Mouse (Mus musculus): ENCODE measurements at regions not wholly inside any gene's neighbourhood (a gene's known extent, or its start where the extent isn't known, plus 50 kb on each side); places are given as distances from the start of the nearest gene placed in this dataset.

GRCm38 (mm10) chr2:166438207-166438606 is 275.4 kb downstream of the Prex1 start:
- no peak for DNase-seq (ENCODE audit: low spot score)

- DNase-seq (ENCODE audit: low spot score), result no peak
These were observed 279.1 kb downstream of the Prex1 start for GRCm38 (mm10) chr2:166434554-166434953.

GRCm38 (mm10) chr2:166433655-166434333 is 278.3 kb upstream of the Sulf2 start:
- peak; percentile 42 for DNase-seq (ENCODE audit: low spot score)

GRCm38 (mm10) chr2:166432948-166433654 is 277.6 kb upstream of the Sulf2 start:
- no peak for DNase-seq (ENCODE audit: low spot score)

- no peak for DNase-seq (ENCODE audit: low spot score)
These were observed 277.1 kb upstream of the Sulf2 start for GRCm38 (mm10) chr2:166432531-166432930.

GRCm38 (mm10) chr2:166429918-166430317 is 274.5 kb upstream of the Sulf2 start:
- no peak for DNase-seq (ENCODE audit: low spot score)

- no peak for DNase-seq (ENCODE audit: low spot score)
These were observed 274.0 kb upstream of the Sulf2 start for GRCm38 (mm10) chr2:166429494-166429893.

GRCm38 (mm10) chr2:166427390-166427789 is 271.9 kb upstream of the Sulf2 start:
- no peak for DNase-seq (ENCODE audit: low spot score)

- no peak for DNase-seq (ENCODE audit: low spot score)
These were observed 271.5 kb upstream of the Sulf2 start for GRCm38 (mm10) chr2:166426960-166427359.

- no peak for DNase-seq (ENCODE audit: low spot score)
These were observed 271.0 kb upstream of the Sulf2 start for GRCm38 (mm10) chr2:166426457-166426856.

GRCm38 (mm10) chr2:166425141-166425540 is 269.7 kb upstream of the Sulf2 start:
- DNase-seq (ENCODE audit: low spot score), result no peak

GRCm38 (mm10) chr2:166423132-166423660 is 267.7 kb upstream of the Sulf2 start:
- DNase-seq (ENCODE audit: low spot score), result no peak

GRCm38 (mm10) chr2:166420275-166420674 is 264.8 kb upstream of the Sulf2 start:
- no peak for DNase-seq (ENCODE audit: low spot score)

GRCm38 (mm10) chr2:166419271-166419670 is 263.8 kb upstream of the Sulf2 start:
- no peak for DNase-seq (ENCODE audit: low spot score)

GRCm38 (mm10) chr2:166418279-166418678 is 262.8 kb upstream of the Sulf2 start:
- DNase-seq (ENCODE audit: low spot score), result no peak

GRCm38 (mm10) chr2:166417628-166418027 is 262.2 kb upstream of the Sulf2 start:
- DNase-seq (ENCODE audit: low spot score), result no peak

- DNase-seq (ENCODE audit: low spot score), result no peak
These were observed 260.1 kb upstream of the Sulf2 start for GRCm38 (mm10) chr2:166415481-166415965.

GRCm38 (mm10) chr2:166414856-166415255 is 259.4 kb upstream of the Sulf2 start:
- peak; percentile 66 for DNase-seq (ENCODE audit: low spot score)

GRCm38 (mm10) chr2:166412031-166412858 is 256.8 kb upstream of the Sulf2 start:
- no peak for DNase-seq (ENCODE audit: low spot score)

GRCm38 (mm10) chr2:166409391-166409790 is 253.9 kb upstream of the Sulf2 start:
- no peak for DNase-seq (ENCODE audit: low spot score)

GRCm38 (mm10) chr2:166408806-166409205 is 253.3 kb upstream of the Sulf2 start:
- no peak for DNase-seq (ENCODE audit: low spot score)

- DNase-seq (ENCODE audit: low spot score), result no peak
These were observed 252.5 kb upstream of the Sulf2 start for GRCm38 (mm10) chr2:166408009-166408408.

Data from testis, postnatal 14 days (tissue).